Mouse (Mus musculus) adrenal gland, adult (tissue): Measurements from ENCODE around the gene Cdc25b.
A peak's percentile ranks its signal among the peaks of the same experiment; 100 is the strongest.

Experiments
- DNase-seq, 2 experiments: peaks; one replicate each; pipeline ENCODE4 v3.0.0; 2022 to 2023; ENCODE audit warnings: low spot score in 1 of 2; ENCODE audit not compliant: inconsistent age in 2 of 2

Cdc25b gene

DNA sequence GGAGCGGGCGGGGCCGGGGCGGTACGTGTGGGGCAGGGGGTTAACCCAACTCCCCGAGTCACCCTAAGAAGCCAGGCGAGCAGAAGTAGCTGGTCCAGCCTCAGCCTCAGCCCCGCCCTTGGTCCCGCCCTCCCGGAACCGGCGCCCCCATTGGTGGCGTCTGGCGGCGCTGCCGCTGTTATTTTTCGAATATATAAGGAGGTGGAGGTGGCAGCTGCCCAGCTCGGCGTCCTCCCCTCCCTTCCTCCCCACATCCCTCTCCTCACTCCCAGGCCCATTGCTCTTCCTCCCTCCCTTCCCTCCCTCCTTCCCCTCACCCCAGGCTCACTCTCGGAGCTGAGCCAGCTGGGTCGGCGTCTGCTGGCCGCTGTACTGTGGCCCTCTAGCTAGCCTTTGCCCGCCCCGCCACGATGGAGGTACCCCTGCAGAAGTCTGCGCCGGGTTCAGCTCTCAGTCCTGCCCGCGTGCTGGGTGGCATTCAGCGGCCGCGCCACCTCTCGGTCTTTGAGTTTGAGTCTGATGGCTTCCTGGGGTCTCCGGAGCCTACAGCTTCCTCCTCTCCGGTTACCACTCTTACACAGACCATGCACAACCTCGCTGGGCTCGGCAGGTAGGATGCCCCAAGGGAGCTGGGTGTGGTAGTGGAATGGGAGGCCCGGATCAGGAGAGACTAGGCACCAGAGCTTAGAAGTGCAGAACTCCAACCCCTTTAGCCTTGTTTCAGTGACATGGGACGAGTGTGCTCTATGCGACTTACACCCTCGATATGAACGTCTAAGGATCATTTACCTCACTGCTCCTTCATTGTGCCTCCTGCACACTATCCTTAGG is at the start of gene Cdc25b, which contains the start of gene Spef1:
Cdc25b (plus strand) TSS at position 179 of the 831 bp plus-strand sequence.
Spef1 (minus strand) TSS at position 512 of the 831 bp plus-strand sequence.
- DNase-seq: peak; percentile 85 to 94

DNA sequence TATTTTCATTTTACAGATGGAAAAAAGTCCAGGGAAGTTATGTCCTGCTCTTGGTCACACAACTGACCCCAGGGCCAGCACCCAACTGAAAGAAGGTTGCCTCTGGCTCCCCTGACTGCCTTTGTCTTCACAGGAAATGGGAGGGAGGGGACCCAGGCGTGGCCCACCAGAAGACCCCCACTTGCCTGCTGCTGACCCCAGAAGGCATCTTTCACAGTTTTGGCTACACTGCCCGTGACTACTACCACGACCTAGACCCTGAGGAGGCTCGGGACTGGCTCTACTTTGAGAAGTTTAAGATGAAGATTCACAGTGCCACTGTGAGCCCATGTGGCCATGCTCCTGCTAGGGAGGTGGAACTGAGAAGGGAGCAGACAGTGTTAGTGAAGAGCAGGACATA is 48.5 kb upstream of the Cdc25b start:
- DNase-seq: peak in 1 of 2 experiments; percentile 1

DNA sequence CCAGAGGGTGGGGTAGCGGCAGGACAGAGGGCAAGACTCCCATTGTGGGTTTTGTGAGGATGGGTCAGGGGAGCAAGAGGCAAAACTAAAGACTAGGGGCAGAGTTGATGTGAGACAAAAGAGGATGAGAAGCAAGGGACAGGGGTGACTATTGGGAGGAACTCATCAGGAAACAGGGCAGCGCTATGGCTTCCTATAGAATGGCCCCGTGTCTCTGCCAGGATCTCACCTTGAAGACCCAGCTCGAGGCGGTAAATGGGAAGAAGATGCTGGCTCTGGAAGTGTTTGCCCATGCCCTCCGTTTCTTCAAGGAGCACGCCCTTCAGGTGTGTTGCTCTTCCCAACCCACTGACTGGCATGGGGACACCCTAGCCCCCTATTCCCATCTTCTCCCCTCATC is 48.0 kb upstream of the Cdc25b start:
- no peak for DNase-seq

DNA sequence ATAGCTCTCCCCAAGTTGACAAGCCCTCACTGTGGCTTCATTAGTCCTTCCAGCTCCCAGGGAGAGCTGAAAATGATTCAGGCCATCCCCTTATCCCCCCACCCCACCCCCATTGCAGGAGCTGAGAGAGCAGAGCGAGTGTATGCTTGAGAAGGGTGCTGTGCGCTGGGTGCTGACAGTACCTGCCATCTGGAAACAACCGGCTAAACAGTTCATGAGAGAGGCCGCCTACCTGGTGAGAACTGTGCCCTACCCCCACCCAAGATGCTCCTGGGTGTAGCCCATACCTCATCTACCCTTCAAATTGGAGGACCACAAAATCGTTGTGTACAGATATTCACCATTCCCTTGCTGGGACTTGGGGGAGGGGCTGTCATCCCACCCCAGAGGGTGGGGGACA is 47.5 kb upstream of the Cdc25b start:
- DNase-seq: no peak

DNA sequence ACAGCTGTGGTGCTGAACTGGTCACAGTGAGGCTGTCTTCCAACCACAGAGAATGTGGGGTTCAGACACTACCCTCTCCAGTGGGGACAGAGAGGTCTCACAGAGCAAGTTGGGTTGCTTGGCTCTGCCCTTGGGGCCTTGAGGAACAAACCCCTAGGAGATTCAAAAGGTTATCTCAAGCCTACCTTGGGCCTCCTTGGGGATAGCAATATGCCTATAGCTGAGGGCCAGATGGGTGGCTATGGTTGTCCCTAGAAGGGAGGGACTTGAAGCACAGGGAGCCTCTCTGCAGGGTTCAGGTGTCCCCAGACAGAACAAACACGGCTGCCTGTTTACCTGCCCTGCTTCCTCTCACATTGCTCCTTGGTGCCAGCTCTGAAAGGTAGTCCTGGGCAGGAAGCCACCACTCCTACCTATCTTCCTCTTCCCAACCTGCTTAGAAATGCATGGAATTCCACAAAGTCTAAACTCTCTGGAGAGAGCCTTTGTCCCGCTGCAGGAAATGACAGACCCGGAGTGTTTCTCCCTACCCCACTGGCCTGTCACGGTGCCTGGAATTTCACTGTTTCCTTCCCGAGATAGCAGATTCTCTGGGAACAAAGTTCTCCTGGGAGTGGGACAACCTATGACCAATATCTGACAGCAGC is 46.7 kb upstream of the Cdc25b start:
- peak in 1 of 2 experiments; percentile 4 for DNase-seq

DNA sequence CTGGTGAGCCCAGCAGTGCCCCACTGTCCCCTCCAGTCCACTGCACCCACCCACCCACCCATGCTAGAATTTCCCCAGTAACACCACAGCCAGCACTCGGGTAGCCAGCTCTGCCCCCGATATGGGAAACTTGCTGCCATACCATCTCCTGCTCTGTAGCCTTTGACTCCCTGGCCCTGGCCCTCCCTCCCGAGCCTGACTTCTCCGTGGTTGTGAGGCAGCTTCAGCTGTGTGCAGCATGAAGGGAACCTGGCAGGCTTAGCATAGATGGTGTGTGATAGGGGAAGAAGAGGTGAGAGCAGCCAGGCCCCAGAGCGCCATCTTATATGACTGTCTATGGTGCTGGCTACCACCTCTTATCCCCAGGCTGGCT is 46.2 kb upstream of the Cdc25b start:
- DNase-seq: peak in 1 of 2 experiments; percentile 3

DNA sequence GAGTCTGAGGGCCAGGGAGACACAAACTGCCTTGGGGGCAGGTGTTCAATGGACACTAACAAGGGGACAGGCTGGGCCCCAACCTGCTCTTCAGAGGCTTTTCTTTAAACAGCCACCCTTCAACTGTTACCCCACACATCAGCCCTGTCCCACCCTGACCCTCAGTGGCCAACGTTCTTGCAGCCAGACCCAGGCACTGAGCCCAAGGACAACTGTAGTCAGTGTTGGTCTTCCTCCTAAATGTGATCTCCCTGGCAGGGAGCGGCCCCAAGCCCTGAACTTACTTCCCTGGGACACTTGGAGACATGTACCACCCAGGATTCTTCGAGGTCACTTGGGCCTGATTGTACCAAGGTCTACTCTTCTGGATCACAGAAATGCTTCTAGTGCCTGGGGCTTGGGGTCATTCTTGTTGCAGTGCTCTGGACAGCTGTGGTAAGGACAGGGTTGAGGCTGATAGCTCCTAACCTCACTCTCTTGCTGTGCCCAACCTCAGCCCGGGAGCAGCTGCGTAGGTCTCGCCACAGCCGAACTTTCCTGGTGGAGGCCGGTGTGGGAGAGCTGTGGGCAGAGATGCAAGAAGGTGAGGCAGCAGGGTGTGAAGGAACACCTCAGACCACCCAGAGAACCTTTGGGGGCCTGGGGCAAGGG is 45.3 kb upstream of the Cdc25b start:
- DNase-seq: peak in 1 of 2 experiments; percentile 7

DNA sequence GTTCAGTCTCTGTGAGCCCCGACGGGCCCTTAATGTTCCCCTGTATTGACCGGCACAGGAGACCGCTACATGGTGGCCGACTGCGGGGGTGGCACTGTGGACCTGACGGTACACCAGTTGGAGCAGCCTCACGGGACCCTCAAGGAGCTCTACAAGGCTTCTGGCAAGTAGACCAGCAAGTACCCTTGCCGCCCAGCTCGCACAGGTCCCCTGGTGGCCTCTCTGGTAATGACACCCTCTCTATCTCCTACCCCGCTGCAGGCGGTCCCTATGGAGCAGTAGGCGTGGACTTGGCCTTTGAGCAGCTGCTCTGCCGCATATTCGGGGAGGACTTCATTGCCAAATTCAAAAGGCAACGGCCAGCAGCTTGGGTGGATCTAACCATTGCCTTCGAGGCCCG is 44.2 kb upstream of the Cdc25b start:
- DNase-seq: peak; percentile 73 to 89

DNA sequence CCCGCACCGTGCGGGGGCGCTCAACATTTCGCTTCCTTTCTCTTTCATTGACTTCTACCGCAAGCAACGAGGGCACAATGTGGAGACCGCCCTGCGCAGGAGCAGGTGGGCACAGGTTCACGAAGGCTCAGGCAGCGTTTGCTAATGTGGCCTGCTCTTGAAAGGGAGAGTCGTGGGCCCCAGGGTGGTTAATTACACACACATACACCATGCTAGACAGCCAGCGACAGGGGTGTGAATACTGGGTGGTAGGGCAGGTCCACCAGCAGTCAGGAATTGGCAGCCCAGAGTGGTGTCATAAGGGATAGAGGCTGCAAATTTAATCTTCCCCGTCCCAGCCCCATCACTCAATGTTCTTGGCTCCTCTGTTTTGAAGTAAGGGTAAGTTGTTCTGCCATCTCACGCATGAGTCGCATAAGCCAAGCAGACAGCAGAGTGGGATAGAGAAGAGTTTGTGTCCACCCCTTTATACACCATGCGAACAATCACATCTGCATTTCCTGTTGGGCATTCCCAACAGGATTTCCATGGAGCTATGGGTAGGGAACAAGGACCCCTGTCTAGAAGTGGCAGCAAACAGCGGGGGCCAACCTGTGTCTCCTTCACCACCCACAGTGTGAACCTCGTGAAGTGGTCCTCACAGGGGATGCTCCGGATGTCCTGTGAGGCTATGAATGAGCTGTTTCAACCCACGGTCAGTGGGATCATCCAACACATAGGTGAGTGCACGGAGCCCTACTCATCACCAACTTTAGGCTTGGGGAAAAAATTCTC is 43.6 kb upstream of the Cdc25b start:
- DNase-seq: no peak

DNA sequence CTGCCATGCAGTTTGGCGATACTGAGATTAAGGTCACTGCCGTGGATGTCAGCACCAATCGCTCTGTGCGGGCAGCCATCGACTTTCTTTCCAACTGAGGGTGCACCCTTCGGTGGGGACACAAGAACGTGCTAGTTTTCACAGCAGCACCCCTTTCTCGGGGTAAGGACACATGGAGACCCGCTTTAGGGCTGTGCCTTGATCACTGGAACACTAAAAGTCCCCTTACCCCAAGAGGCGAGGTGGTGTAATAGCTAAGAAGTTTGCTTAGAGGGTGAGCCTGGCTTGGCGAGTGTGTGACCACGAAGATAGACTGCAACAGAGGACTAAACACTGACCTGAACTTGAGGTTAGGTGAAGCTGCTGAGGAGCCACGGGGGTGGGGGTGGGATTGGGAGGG is 41.6 kb upstream of the Cdc25b start:
- no peak for DNase-seq

DNA sequence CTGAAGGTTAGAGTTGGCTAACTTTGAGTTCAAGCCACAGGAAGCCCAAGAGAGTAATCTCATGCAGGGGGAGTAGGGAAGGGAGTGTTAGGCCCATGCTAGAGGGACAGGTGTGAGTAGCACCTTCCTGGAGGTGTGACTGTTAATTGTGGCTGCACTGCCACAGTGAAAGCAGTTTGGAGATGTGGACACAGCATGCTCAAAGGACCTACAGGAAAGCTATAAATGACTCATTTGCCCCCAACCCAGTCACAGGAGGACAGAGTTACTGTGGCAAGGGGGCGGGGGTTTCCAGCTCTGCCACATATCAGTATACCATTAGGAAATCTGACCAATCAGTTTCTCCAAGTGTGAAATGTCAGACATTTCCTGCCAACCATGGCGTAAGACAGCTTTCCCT is 41.2 kb upstream of the Cdc25b start:
- no peak for DNase-seq

DNA sequence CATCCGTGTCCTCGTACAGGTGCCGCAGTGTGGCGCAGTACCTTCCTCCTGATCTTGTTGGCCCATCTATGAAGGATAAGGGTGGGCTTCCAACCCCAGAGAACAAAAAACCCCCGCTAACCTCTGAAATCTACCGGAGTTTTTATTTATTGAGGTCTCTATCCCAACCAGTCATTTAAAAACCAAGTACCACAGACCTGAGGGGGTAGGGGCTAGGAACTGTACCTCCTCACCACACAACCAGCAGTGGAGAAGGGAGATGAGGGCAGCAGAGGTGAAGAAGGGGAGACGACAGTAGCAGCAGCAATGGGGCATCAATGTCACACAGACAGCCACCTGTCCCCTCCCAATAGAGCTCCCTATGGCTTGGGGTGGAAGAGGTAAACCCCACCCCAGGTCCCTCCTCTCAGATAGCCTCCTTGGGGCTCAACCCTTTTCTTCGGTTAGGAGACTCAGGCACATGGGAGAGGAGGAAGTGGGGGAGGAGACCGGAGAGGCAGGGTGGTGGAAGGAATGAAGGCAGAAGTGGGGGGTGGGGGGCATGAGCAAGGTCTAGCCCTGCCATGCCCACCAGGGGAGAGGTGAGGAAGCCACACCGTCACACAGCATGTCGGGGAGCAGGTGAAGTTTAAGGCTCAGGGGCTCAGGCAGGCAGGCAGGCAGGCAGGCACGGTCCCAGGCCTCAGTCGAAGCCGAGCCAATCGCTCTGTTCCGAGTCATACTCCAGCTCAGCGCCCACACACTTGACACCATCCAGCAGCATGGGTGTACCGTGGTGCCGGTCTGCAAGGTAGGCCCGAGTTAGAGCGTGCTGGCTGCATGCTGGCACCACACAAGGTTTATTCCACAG is 40.3 kb upstream of the Cdc25b start:
- no peak for DNase-seq

DNA sequence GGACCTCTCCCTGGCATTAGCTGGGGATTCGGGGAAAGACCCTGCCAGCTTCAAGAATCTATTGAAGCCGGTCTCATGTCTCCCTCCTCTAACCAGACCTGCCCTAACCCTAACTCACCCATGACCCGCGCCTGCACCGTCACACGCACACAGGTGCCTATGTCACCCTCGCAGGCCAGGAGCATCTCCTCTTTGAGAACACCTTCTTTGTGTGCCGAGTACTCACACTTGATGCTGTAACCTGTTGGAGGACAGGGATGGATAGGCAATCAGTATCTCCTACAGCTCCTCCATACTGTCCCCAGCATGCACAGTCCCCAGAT is 39.7 kb upstream of the Cdc25b start:
- DNase-seq: no peak

DNA sequence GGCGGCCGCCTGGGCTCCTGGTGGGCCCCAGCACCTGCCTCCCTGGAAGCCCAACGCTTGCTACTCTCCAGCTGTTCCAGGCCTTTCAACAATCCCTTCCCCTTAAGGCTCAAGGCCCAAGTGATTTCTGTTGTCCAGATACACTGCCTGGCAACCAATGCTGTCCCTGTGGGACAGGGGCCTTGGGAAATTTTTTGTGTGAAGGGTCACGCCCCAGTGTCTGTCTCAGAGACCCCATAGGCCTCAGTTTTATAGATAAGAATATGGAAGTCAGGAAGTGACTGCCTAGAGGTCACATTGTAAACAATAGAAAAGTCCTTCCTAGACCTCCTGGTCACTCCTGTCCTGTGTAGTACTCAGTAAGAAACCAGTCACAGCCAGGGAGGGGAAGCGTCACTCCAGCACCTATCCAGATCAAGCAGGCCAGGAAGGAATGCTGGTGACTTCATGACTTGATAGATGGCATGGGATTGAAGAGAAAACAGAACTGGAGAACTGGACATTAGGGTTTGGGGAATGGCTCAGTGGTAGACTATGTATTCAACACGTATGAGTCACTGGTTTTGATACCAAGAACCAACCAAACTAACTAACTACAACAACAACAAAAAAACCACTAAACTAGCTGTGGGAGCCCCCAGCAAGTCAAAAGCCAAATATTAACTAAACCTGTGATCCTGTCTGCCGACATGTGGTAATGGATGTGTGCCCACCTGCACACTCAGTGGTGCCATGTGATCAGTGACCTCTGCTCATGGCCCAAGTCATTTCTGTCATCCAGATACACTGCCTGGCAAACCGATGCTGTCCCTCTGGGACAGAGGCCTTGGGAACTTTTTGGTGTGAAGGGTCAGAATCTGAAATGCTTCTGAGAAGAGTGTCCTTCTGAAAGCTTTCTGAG is 38.1 kb upstream of the Cdc25b start:
- DNase-seq: peak in 1 of 2 experiments; percentile 54

DNA sequence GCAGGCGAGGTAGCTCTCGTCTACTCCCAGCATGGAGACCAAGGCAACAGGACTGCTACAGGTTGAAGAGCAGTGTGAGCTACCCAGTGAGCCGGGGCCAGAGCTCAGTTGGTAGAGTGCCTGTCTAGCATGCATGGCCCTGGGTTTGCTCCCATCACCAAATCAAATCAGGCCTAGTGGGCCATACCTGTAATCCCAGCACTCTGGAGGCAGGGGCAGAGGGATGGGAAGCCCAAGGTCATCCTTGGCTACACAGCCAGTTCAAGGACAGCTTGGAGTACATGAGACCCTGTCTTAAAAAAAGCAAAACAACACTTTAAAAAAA is 37.5 kb upstream of the Cdc25b start:
- no peak for DNase-seq

DNA sequence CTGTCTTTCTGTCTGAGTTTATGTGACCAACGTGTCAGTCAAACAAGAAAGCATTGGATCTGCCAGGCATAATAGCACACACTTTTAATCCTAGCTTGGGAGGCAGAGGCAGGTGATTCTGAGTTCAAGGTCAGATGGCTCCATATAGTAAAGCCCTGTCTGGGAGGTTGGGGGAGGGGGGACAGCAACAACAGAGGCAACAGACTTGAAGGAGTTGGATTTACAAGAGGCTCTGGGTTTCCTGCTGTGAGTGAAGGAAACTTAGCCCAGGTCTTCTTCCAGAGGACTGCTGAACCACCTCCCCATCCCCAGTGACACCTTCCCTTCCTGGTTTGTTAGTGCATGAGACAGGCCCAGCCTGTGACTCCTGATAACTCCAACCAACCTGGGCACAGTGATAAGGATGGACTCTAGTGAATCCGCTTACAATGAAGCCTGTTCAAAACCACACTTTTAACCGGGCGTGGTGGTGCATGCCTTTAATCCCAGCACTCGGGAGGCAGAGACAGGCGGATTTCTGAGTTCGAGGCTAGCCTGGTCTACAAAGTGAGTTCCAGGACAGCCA is 34.5 kb upstream of the Cdc25b start:
- no peak for DNase-seq

DNA sequence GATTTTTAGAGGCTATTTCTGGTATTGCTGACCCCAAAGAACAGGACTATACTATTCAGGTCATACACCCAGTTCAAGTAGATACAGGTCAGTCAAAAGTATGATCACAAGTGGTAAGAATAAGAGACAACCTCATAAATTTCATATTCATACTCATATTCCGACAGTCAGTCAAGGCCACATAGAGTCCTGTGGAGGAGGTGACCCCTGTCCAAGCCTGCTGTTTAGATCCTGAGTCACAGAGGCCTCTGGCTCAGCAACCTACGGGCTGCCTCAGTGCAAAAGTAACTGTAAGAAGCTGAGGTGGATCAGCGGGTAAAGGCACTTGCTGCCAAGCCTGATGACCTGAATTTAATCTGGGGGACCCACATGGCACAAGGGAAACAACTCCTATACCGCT is 32.7 kb upstream of the Cdc25b start:
- peak; percentile 44 to 70 for DNase-seq

DNA sequence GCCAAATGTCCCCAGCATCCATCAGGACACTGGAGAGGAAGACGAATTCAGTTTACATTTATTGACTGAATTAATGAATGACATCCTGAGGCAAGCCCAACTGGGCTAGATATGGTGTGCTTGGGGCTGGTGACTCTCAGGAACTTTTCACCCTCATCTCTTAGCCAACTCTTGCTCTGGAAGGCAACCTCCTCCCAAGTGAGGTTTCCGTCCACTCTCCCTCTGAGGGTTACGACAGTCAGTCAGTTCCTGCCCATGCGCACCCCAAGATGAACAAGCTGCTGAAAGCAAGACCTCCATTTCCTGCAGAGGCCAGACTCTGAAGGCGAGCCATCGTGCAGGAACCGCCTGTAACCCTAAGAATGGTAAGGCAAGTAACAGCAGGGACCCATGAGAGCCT is 29.8 kb upstream of the Cdc25b start:
- no peak for DNase-seq

DNA sequence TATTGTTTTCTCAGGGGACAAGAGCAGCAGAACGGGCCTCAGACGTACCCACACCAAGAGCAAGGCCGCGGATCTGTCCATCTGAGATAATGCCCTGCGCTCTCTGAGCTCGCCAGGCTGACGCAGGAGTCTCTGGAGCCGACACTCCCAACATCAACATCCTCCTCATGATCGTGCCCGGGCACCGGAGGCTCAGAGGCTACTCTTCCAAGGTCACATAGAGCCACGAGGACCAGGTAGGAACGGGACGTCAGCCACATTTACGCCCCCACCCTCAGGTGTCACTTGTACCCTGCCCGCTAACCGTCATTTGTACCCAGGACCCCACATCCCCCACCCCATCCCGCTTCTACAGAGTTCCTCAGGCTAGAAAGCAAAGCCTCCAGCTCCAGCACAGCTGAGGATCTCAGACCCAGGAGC is 27.2 kb upstream of the Cdc25b start:
- no peak for DNase-seq
